Mouse (Mus musculus): Measurements from ENCODE around the gene 4933405L10Rik. TPM values are rescaled to one million over a fixed set of nuclear protein-coding genes. Genes with fewer than 3 reads are reported as not detected.

Gene 4933405L10Rik
- polyA plus RNA-seq, 1 experiment from 2014 or later: 0.14 TPM

Other genes starting within 250 kb of the 4933405L10Rik start
- gene Tppp3, start 236.1 kb upstream of the 4933405L10Rik start, polyA plus RNA-seq (2016; fragmentation: Nextera tagmentation; extraction: Ambion mirVana): 44.6 and 51.1 TPM in 2 replicates
- gene Zdhhc1, start 210.8 kb upstream of the 4933405L10Rik start, polyA plus RNA-seq (2016; fragmentation: Nextera tagmentation; extraction: Ambion mirVana): 38.3 and 41.8 TPM in 2 replicates
- 6.1 and 6.6 TPM in 2 replicates for gene Hsd11b2, start 188.9 kb upstream of the 4933405L10Rik start, polyA plus RNA-seq (2016; fragmentation: Nextera tagmentation; extraction: Ambion mirVana)
- 75.4 and 84.3 TPM in 2 replicates for gene Atp6v0d1, start 141.6 kb upstream of the 4933405L10Rik start, polyA plus RNA-seq (2016; fragmentation: Nextera tagmentation; extraction: Ambion mirVana)
- gene Ripor1, start 102.4 kb upstream of the 4933405L10Rik start, polyA plus RNA-seq (2016; fragmentation: Nextera tagmentation; extraction: Ambion mirVana): 14.6 and 15.3 TPM in 2 replicates
- gene Ctcf, start 71.1 kb upstream of the 4933405L10Rik start, polyA plus RNA-seq (2016; fragmentation: Nextera tagmentation; extraction: Ambion mirVana): 138 and 152 TPM in 2 replicates
- 1.5 and 1.7 TPM in 2 replicates for gene Agrp, start 70.3 kb upstream of the 4933405L10Rik start, polyA plus RNA-seq (2016; fragmentation: Nextera tagmentation; extraction: Ambion mirVana)
- 2.8 and 3.2 TPM in 2 replicates for gene Carmil2, start 21.4 kb upstream of the 4933405L10Rik start, polyA plus RNA-seq (2016; fragmentation: Nextera tagmentation; extraction: Ambion mirVana)
- gene Acd, start 6.6 kb upstream of the 4933405L10Rik start, polyA plus RNA-seq (2016; fragmentation: Nextera tagmentation; extraction: Ambion mirVana): 73.6 and 78.2 TPM in 2 replicates
- 18.2 and 19.1 TPM in 2 replicates for gene Pard6a, start 6.5 kb upstream of the 4933405L10Rik start, polyA plus RNA-seq (2016; fragmentation: Nextera tagmentation; extraction: Ambion mirVana)
- gene Enkd1, start 555 bp downstream of the 4933405L10Rik start, polyA plus RNA-seq (2016; fragmentation: Nextera tagmentation; extraction: Ambion mirVana): 35.7 and 37.0 TPM in 2 replicates
- 30.2 and 33.7 TPM in 2 replicates for gene Gfod2, start 51.0 kb downstream of the 4933405L10Rik start, polyA plus RNA-seq (2016; fragmentation: Nextera tagmentation; extraction: Ambion mirVana)
- gene Ranbp10, start 119.7 kb downstream of the 4933405L10Rik start, polyA plus RNA-seq (2016; fragmentation: Nextera tagmentation; extraction: Ambion mirVana): 14.9 and 16.0 TPM in 2 replicates
- gene Tsnaxip1, start 120.1 kb downstream of the 4933405L10Rik start, polyA plus RNA-seq (2016; fragmentation: Nextera tagmentation; extraction: Ambion mirVana): 0.43 TPM in 1 of 2 replicates, not detected in the other
- gene Cenpt, start 145.6 kb downstream of the 4933405L10Rik start, polyA plus RNA-seq (2016; fragmentation: Nextera tagmentation; extraction: Ambion mirVana): 59.8 and 60.6 TPM in 2 replicates
- gene Thap11, start 147.5 kb downstream of the 4933405L10Rik start, polyA plus RNA-seq (2016; fragmentation: Nextera tagmentation; extraction: Ambion mirVana): 84.6 and 86.8 TPM in 2 replicates
- gene Nutf2, start 152.9 kb downstream of the 4933405L10Rik start, polyA plus RNA-seq (2016; fragmentation: Nextera tagmentation; extraction: Ambion mirVana): 228 and 268 TPM in 2 replicates
- gene Edc4, start 173.2 kb downstream of the 4933405L10Rik start, polyA plus RNA-seq (2016; fragmentation: Nextera tagmentation; extraction: Ambion mirVana): 70.5 and 72.6 TPM in 2 replicates
- gene Nrn1l, start 185.9 kb downstream of the 4933405L10Rik start, polyA plus RNA-seq (2016; fragmentation: Nextera tagmentation; extraction: Ambion mirVana): 0.65 and 1.1 TPM in 2 replicates
- gene Pskh1, start 192.8 kb downstream of the 4933405L10Rik start, polyA plus RNA-seq (2016; fragmentation: Nextera tagmentation; extraction: Ambion mirVana): 42.5 and 44.8 TPM in 2 replicates
- gene Ctrl, start 226.2 kb downstream of the 4933405L10Rik start, polyA plus RNA-seq (2016; fragmentation: Nextera tagmentation; extraction: Ambion mirVana): 1.9 and 2.2 TPM in 2 replicates
- gene Psmb10, start 230.8 kb downstream of the 4933405L10Rik start, polyA plus RNA-seq (2016; fragmentation: Nextera tagmentation; extraction: Ambion mirVana): 22.9 and 31.7 TPM in 2 replicates
- gene Lcat, start 235.7 kb downstream of the 4933405L10Rik start, polyA plus RNA-seq (2016; fragmentation: Nextera tagmentation; extraction: Ambion mirVana): 2.3 and 3.0 TPM in 2 replicates